Mouse (Mus musculus) bone marrow, adult 2 months (tissue): ENCODE measurements around the gene Apoa4. TPM values are rescaled to one million over a fixed set of nuclear protein-coding genes. Genes with fewer than 3 reads are reported as not detected.

ENCODE experiments used
- H3K27ac ChIP-seq: fragments of 200-500 bp; 2 replicates; pipeline ENCODE4 v1.5.1; 2012; ENCODE audit warnings: low read depth, mild to moderate bottlenecking, control low read depth, inconsistent platforms, low read length; ENCODE audit not compliant: control insufficient read depth, poor library complexity, insufficient read depth
- H3K4me1 ChIP-seq: fragments of 200-500 bp; 2 replicates; pipeline ENCODE4 v1.6.1; 2011; ENCODE audit warnings: low read length; ENCODE audit not compliant: control insufficient read depth, insufficient read depth
- H3K4me3 ChIP-seq: fragments of 200-500 bp; replicated peaks from 2 replicates; pipeline ENCODE3; 2011; ENCODE audit warnings: mild to moderate bottlenecking, low read depth, low read length, control low read depth; ENCODE audit not compliant: control insufficient read depth
- CTCF ChIP-seq: fragments of 200-500 bp; IDR thresholded peaks from 2 replicates; pipeline ENCODE4 v1.5.1; 2011; ENCODE audit warnings: low read length, control low read depth; ENCODE audit not compliant: control insufficient read depth, insufficient read depth
- POLR2A ChIP-seq: fragments of 200-500 bp; IDR thresholded peaks from 2 replicates; pipeline ENCODE4 v1.6.1; 2011; ENCODE audit warnings: low read depth, mild to moderate bottlenecking, control low read depth, low read length, borderline replicate concordance; ENCODE audit not compliant: control insufficient read depth
- WGBS: fragments of 180-500 bp; shearing (Covaris S2); methylation state at CpG from one replicate; pipeline ENCODE4 v1.1.7; 2018; 5-methylcytosine and 5-hydroxymethylcytosine counted together
- polyA plus RNA-seq: library from polyadenylated mRNA; stranded (reverse); fragments of >200 nt; gene quantifications from 2 replicates; pipeline ENCODE4 v1.2.4, GENCODE M21; 2011; ENCODE audit warnings: low replicate concordance; ENCODE audit not compliant: missing spikeins, insufficient read depth, insufficient read length

Apoa4 gene
- polyA plus RNA-seq, 1 experiment: not detected

GRCm38 (mm10) chr9:46235196-46235595, 5.3 kb upstream of the Apoa4 start:
- H3K27ac ChIP-seq: no peak overlapping the region
- TF ChIP-seq POLR2A (no peak), CTCF (no peak)
- no peak overlapping the region for H3K4me3 ChIP-seq
- 72% methylated on average over 6 of the region's 6 CpGs for WGBS
- no peaks in the 10 kb centered on the region for H3K4me1 ChIP-seq

- TF ChIP-seq POLR2A (no peak), CTCF (no peak)
- H3K4me3 ChIP-seq: no peak within 1 kb of the TSS
- H3K4me1 ChIP-seq: no peaks in the 10 kb centered on the region
- H3K27ac ChIP-seq: no peak within 1 kb of the TSS
Measured at GRCm38 (mm10) chr9:46235596-46235648, 5.1 kb upstream of the Apoa4 start, which contains the start of gene Apoc3. Apoc3 (minus strand) TSS chr9:46235636.

- Histone ChIP-seq H3K4me3 (no peak overlapping the region), H3K27ac (no peak overlapping the region), H3K4me1 (no peaks in the 10 kb centered on the region)
- WGBS: 69% methylated on average over 4 of the region's 4 CpGs
- TF ChIP-seq POLR2A (no peak), CTCF (no peak)
Measured at GRCm38 (mm10) chr9:46235649-46236048, 4.8 kb upstream of the Apoa4 start.

GRCm38 (mm10) chr9:46238850-46239249, 1.6 kb upstream of the Apoa4 start:
- Histone ChIP-seq H3K4me1 (no peaks in the 10 kb centered on the region), H3K27ac (no peak overlapping the region), H3K4me3 (no peak overlapping the region)
- no peak for TF ChIP-seq POLR2A
- no peak for TF ChIP-seq CTCF
- 71% methylated on average over 7 of the region's 7 CpGs for whole genome bisulfite sequencing

- no peaks in the 10 kb centered on the region for H3K4me1 ChIP-seq
- H3K27ac ChIP-seq: no peak overlapping the region
- 66% methylated on average over 2 of the region's 2 CpGs for WGBS
- TF ChIP-seq POLR2A (no peak), CTCF (no peak)
- H3K4me3 ChIP-seq: no peak overlapping the region
Measured at GRCm38 (mm10) chr9:46241818-46242217, 1.3 kb downstream of the Apoa4 start.

- Histone ChIP-seq H3K27ac (no peak overlapping the region), H3K4me1 (no peaks in the 10 kb centered on the region), H3K4me3 (no peak overlapping the region)
- WGBS: 63% methylated on average over 4 of the region's 4 CpGs
- no peak for TF ChIP-seq POLR2A
- TF ChIP-seq CTCF: no peak
Measured at GRCm38 (mm10) chr9:46243122-46243521, 2.6 kb downstream of the Apoa4 start.

GRCm38 (mm10) chr9:46243584-46243983, 3.1 kb downstream of the Apoa4 start:
- H3K4me1 ChIP-seq: no peaks in the 10 kb centered on the region
- H3K27ac ChIP-seq: no peak overlapping the region

GRCm38 (mm10) chr9:46246752-46247324, 6.3 kb downstream of the Apoa4 start:
- Histone ChIP-seq H3K27ac (no peak overlapping the region), H3K4me1 (no peaks in the 10 kb centered on the region), H3K4me3 (no peak overlapping the region)
- TF ChIP-seq POLR2A (no peak), CTCF (peak; percentile 69)
- WGBS: 38% methylated on average over 11 of the region's 11 CpGs

More at GRCm38 (mm10) chr9:46243584-46243983, 3.1 kb downstream of the Apoa4 start:
- no peak overlapping the region for H3K4me3 ChIP-seq
- no peak for TF ChIP-seq POLR2A
- TF ChIP-seq CTCF: no peak
- WGBS: 69% methylated on average over 8 of the region's 8 CpGs

- 83% methylated on average over 7 of the region's 7 CpGs for WGBS
- Histone ChIP-seq H3K4me1 (peaks cover 2% of the 10 kb centered on the region; the same call in 1 of the 2 replicates), H3K4me3 (no peak overlapping the region), H3K27ac (no peak overlapping the region)
- TF ChIP-seq POLR2A (no peak), CTCF (no peak)
Measured at GRCm38 (mm10) chr9:46256177-46256576, 15.7 kb downstream of the Apoa4 start.
